Mouse (Mus musculus): ENCODE measurements around the gene Lrrc59. TPM values are rescaled to one million over a fixed set of nuclear protein-coding genes. Genes with fewer than 3 reads are reported as not detected.
"Not testable (repeated sequence)": the region's sequence is repeated elsewhere in the genome, so short reads cannot be mapped to it uniquely, and the experiment has no call there.

The Lrrc59 gene
- polyA plus RNA-seq, 1 experiment from 2014 or later = 251 TPM

DNA sequence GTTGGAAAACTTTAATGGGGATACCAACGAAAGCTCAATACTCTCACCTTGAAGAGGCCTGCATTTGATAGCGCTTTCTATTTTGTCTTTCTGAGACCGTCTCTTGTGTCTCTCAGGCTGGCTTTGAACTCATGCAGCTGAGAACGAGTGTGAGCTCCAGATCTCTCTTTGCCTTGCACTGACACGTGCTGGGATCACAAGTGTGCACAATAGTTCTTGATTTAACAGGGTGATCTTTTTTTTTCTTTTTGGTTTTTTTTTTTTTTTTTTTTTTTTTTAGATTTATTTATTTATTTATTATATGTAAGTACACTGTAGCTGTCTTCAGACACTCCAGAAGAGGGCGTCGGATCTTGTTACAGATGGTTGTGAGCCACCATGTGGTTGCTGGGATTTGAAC, 21.7 kb downstream of the Lrrc59 start:
- H3K4me1 ChIP-seq = peaks cover 12% of the 10 kb centered on the region; the same call in 1 of the 2 replicates
- H3K27me3 ChIP-seq (ENCODE audit: insufficient read depth, poor library complexity, severe bottlenecking); H3K27ac ChIP-seq; H3K9me3 ChIP-seq; H3K4me3 ChIP-seq; DNase-seq (ENCODE audit: low spot score): not testable (repeated sequence)
- H3K36me3 ChIP-seq = peaks cover 47% of the 10 kb centered on the region
- WGBS = 97% methylated on average over 5 of the region's 7 CpGs

DNA sequence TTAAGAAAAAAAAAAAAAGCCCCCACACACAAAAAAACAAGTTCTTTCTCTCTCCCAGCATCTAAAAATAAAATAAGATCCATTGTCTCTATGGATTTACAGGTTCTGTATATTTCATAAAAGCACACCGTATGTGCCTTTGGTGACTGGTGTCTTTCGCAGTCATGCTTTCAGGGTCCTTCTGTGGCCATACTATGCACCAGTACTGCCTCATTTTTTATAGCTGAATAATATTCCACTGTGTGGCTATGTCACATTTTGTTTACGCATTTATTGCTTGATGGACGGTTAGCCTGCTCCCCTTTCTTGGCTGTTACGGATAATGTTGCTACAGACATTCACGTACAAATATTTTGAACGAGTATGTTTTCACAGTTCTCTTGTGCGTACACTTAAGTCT, 23.4 kb downstream of the Lrrc59 start:
- DNase-seq (ENCODE audit: low spot score) = no peak
- H3K27ac ChIP-seq = peak overlapping the region; percentile 99; the same call in 1 of the 2 replicates
- H3K4me3 ChIP-seq = peak overlapping the region; percentile 77
- H3K36me3 ChIP-seq = peaks cover 45% of the 10 kb centered on the region
- H3K4me1 ChIP-seq = peaks cover 12% of the 10 kb centered on the region; the same call in 1 of the 2 replicates
- H3K9me3 ChIP-seq = no peaks in the 10 kb centered on the region
- 42% methylated on average over 8 of the region's 8 CpGs for WGBS
- no peaks in the 10 kb centered on the region for H3K27me3 ChIP-seq (ENCODE audit: insufficient read depth, poor library complexity, severe bottlenecking)

DNA sequence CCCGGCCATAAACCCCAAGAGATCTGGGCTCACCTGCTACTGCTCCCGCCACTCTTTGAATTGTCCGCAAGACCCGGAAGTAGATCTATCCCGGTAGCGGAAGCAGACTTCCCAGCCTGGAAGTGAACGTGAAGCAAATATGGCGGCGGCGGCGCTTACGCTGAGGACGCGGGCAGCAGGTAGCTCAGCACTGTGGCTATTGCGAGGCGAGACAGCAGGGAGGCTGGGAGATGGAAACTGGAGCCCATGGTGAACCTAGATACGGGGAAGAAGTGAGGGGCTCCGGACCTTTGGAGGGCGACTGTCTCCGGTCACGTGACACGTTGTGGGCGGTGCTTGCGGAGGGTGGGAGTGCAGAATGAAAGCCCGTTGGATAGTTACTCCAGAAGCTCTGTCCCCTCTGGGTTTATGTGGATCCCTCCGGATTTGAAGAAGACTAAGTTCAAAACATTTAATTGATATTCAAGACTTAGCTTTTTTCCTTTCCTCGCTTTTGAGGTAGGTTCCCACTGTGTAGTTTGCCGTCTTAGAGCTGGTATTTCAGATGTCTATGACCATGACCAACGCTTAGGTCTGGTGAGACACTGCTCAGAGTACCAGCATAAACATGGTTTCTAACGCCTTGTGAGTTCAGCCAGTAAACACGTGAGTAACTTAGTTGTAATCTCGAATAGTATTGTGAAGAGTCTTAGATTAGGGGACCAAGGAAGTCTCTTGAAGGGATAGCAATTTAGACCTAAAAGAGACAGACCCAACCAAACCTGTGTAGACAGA, 24.3 kb downstream of the Lrrc59 start, which contains the start of the genes Mrpl27 and Eme1:
Mrpl27 (plus strand) TSS at position 105 of the 774 bp plus-strand sequence.
Eme1 (minus strand) TSS at position 302 of the 774 bp plus-strand sequence.
- 2% methylated on average over 32 of the region's 32 CpGs for WGBS
- Histone ChIP-seq H3K27me3 (ENCODE audit: insufficient read depth, poor library complexity, severe bottlenecking) (no peaks in the 10 kb centered on the region), H3K4me3 (peak within 1 kb of the TSS; percentile 77), H3K4me1 (peaks cover 12% of the 10 kb centered on the region; the same call in 1 of the 2 replicates), H3K27ac (peak within 1 kb of the TSS; percentile 99), H3K9me3 (no peaks in the 10 kb centered on the region), H3K36me3 (peaks cover 49% of the 10 kb centered on the region)
- peak; percentile 93 for DNase-seq (ENCODE audit: low spot score)

DNA sequence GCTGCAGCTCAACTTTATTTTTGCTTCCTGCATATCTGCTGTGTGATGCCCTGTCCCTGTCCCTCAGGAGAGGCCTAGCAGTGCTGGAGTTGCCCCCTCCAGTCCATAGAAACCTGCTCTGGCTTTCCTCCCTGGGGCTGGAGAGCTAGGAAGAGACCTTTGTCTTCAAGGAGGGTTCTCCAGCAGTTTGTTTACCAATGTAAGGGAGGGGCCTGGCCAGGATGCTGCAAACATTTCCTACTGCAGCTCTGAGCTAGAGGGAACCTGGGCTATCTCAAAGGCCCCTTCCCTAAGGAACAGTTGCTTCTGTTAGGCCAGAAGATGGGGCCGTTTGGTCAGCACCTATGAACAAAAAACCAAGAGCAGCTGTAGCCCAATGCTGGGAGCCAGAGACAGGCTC, 31.8 kb downstream of the Lrrc59 start:
- Histone ChIP-seq H3K27ac (no peak overlapping the region), H3K9me3 (no peaks in the 10 kb centered on the region), H3K4me1 (0 out of 2 replicates have a peak, but pooled peaks cover 4% of the 10 kb centered on the region), H3K4me3 (no peak overlapping the region), H3K36me3 (peaks cover 92% of the 10 kb centered on the region), H3K27me3 (ENCODE audit: insufficient read depth, poor library complexity, severe bottlenecking) (no peaks in the 10 kb centered on the region)
- no peak for DNase-seq (ENCODE audit: low spot score)
- 50% methylated on average over 1 of the region's 1 CpGs for WGBS

DNA sequence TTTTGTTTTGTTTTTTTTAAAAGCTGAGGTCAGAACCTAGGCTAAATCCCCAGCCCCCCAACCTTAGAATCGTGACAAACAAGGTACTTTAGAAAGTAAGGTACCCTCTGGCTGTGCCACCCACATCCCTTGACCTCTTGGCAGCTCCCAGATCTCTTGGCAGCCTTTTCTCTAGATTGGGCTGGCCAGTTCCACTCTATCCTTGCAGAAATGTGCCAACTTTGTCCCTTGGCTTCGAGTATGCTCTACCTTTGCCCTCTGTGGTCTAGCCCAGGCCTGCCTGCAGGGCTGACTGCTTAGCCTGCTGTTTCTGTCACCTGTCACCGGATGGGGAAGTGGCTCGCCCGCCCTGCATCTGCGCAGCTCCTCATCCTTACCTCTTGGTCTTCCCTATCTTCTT, 35.7 kb downstream of the Lrrc59 start:
- 86% methylated on average over 6 of the region's 6 CpGs for WGBS
- Histone ChIP-seq H3K4me3 (no peak overlapping the region), H3K36me3 (peaks cover 96% of the 10 kb centered on the region)

DNA sequence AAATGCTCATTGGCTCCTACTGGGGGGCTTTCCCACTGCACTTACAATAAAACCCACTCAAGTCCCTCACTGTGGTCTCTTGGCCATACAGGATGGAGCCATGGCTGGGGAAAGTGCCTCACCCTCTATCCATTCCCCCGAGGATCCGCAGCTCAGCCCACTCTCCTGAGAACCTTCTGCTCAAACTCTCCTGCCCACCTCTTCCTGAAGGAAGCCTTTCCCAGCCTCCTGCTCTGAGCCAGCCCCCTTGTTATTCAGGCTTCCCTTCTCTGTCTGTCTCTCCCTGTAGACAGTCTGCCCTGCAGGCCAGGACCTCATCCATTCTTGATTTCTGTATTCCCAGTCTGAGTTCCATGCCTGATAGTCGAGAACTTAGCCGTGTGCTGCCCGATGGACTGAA, 45.4 kb downstream of the Lrrc59 start:
- Histone ChIP-seq H3K36me3 (peaks cover 12% of the 10 kb centered on the region), H3K4me3 (no peak overlapping the region), H3K27me3 (ENCODE audit: insufficient read depth, poor library complexity, severe bottlenecking) (no peaks in the 10 kb centered on the region), H3K27ac (no peak overlapping the region), H3K9me3 (no peaks in the 10 kb centered on the region), H3K4me1 (peaks cover 39% of the 10 kb centered on the region)
- DNase-seq (ENCODE audit: low spot score) = no peak
- 83% methylated on average over 5 of the region's 5 CpGs for WGBS

More for the DNA sequence above, 35.7 kb downstream of the Lrrc59 start:
- DNase-seq (ENCODE audit: low spot score) = no peak
- Histone ChIP-seq H3K9me3 (no peaks in the 10 kb centered on the region), H3K27me3 (ENCODE audit: insufficient read depth, poor library complexity, severe bottlenecking) (no peaks in the 10 kb centered on the region), H3K27ac (no peak overlapping the region), H3K4me1 (0 out of 2 replicates have a peak, but pooled peaks cover 4% of the 10 kb centered on the region)

DNA sequence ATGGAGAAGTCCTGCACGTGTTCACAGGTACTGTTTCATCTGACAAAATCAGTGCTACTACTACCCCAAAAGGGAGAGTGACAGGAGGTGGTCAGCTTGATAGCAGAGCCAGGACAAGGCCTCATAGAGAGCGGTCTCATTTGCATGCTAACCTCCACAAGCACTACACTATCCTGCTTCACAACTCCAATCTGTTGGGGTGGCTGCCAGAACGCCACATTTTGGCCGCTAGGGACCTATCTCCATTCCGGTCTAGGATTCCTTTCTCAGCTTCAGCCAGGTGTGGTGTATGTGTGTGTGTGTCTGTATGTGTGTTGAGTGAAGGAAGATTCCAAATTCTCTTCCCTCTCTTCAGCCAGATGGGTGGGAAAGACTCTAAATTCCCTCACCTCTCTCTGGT, 45.9 kb downstream of the Lrrc59 start:
- no peak overlapping the region for H3K27ac ChIP-seq
- WGBS = 72% methylated on average over 5 of the region's 5 CpGs
- H3K9me3 ChIP-seq = no peaks in the 10 kb centered on the region
- H3K4me3 ChIP-seq = no peak overlapping the region
- DNase-seq (ENCODE audit: low spot score) = no peak
- H3K36me3 ChIP-seq = peaks cover 7% of the 10 kb centered on the region
- H3K4me1 ChIP-seq = peaks cover 39% of the 10 kb centered on the region
- H3K27me3 ChIP-seq (ENCODE audit: insufficient read depth, poor library complexity, severe bottlenecking) = no peaks in the 10 kb centered on the region

DNA sequence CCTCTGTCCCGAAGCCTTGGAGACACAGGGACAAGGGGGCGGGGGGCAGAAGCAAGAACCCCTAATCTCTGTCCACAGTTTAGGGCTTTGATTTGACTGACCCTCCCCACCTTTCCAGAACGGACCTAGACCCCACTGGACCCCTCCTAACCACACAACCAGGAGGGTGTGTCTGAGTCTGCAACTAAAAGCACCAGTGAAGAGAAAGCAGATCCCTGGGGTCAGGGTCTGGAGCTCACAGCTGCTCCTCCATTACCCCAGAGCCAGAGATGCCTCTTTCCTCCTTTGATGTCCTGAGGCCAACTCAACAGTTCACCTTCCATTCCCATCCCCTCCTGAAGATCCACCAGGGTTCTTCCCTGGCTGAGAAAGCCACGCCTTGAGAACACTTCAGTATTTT, 46.7 kb downstream of the Lrrc59 start:
- H3K9me3 ChIP-seq = no peaks in the 10 kb centered on the region
- WGBS = 52% methylated on average over 4 of the region's 4 CpGs
- H3K4me3 ChIP-seq = peak overlapping the region; percentile 98
- H3K36me3 ChIP-seq = 0 out of 2 replicates have a peak, but pooled peaks cover 3% of the 10 kb centered on the region
- DNase-seq (ENCODE audit: low spot score) = no peak
- H3K27me3 ChIP-seq (ENCODE audit: insufficient read depth, poor library complexity, severe bottlenecking) = no peaks in the 10 kb centered on the region
- peak overlapping the region; percentile 95 for H3K27ac ChIP-seq
- H3K4me1 ChIP-seq = peaks cover 39% of the 10 kb centered on the region

DNA sequence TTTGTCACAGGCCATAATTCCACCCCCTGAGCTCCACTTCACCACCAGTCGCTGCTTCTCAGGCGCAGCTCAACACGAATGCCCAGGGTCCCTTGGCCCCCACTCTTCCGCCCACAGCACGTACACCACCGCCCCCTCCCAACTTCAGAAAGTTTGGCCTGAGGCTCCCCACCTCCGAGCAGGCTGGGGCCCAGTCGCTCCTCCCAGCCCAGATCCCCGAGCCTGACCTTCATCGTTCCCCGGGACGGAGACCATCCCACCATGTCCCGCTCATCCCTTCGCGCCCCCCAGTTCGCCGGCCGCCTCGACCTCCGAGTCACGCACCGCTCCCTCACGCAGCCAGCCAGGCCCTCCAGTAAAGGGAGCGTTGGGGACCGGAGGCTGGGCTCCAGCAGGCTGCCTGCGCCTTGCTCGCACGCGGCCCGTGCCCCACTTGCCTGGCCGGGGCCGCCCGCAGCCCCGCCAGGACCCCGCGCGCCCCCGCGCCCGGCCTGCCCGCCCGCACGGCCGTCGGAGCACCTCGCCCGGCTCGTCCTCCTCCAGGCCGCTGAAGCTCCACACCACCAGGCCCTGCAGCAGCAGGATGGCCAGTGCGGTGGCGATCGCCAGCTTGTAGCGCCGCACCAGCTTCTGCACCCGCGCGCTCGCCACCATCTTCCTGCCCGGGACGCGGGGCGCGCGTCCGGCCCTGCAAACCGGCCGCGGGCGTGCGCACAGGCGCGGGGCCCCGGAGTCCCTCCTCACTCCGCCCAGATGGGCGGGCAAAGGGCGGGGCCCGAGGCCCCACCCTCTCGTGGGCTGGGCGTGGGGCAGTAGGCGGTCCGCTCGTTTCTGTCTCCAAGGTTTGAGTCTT, 47.4 kb downstream of the Lrrc59 start, which contains the start of gene Xylt2:
Xylt2 (minus strand) TSS at position 762 of the 853 bp plus-strand sequence.
- Histone ChIP-seq H3K36me3 (0 out of 2 replicates have a peak, but pooled peaks cover 3% of the 10 kb centered on the region), H3K4me1 (peaks cover 39% of the 10 kb centered on the region), H3K9me3 (no peaks in the 10 kb centered on the region), H3K27ac (peak within 1 kb of the TSS; percentile 95), H3K27me3 (ENCODE audit: insufficient read depth, poor library complexity, severe bottlenecking) (no peaks in the 10 kb centered on the region), H3K4me3 (peak within 1 kb of the TSS; percentile 98)
- under 1% methylated on average over 82 of the region's 82 CpGs for WGBS
- peak; percentile 94 for DNase-seq (ENCODE audit: low spot score)

DNA sequence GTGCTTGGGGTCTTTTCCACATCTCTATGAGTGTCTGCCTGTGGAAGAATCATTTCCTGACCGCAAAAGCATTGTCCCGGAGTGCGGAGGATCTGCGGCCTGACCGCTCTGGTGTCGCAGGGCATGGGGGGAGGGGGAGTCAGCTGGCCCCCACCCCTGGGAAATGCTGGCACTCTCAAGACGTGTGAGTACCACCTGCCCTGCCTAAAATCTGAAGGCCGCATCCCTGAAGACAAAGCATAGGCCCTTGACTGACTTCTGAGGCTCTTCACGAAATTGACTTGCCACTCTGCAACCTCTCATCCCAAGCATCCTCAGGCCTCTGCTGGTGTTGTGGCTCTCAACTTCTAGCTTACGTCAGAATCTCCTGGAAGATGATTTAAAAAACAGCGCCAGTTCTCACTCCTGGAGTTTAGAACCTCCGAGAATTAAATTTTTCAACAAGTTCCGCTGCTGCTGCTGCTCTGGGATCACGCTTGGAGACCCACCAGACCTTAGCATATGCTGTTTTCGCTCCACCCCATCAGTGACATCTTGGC, 48.1 kb downstream of the Lrrc59 start:
- Histone ChIP-seq H3K36me3 (0 out of 2 replicates have a peak, but pooled peaks cover 3% of the 10 kb centered on the region), H3K4me1 (peaks cover 39% of the 10 kb centered on the region), H3K4me3 (peak overlapping the region; percentile 98), H3K27ac (peak overlapping the region; percentile 95), H3K9me3 (no peaks in the 10 kb centered on the region), H3K27me3 (ENCODE audit: insufficient read depth, poor library complexity, severe bottlenecking) (no peaks in the 10 kb centered on the region)
- no peak for DNase-seq (ENCODE audit: low spot score)
- 34% methylated on average over 15 of the region's 15 CpGs for WGBS

DNA sequence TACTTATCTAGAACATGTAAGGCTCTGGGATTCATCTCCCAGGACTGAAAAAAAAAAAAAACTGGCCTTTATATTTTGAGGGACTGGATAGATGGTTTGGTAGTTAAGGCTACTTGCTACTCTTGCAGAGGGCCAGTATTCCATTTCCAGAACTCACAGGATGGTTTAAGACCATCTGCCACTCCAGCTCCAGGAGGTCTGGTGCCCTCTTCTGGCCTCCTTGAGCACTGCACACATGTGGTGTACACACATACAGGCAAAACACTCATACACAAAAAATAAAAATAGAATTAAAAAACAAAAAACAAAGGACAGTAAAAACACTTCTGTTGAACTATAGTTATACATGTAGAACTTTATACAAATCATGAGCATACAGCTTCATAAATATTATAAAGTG, 51.1 kb downstream of the Lrrc59 start:
- peaks cover 21% of the 10 kb centered on the region for H3K4me1 ChIP-seq
- DNase-seq (ENCODE audit: low spot score) = no peak
- no peak overlapping the region for H3K27ac ChIP-seq
- H3K36me3 ChIP-seq = no peaks in the 10 kb centered on the region
- no peaks in the 10 kb centered on the region for H3K27me3 ChIP-seq (ENCODE audit: insufficient read depth, poor library complexity, severe bottlenecking)
- H3K9me3 ChIP-seq = no peaks in the 10 kb centered on the region
- H3K4me3 ChIP-seq = no peak overlapping the region

DNA sequence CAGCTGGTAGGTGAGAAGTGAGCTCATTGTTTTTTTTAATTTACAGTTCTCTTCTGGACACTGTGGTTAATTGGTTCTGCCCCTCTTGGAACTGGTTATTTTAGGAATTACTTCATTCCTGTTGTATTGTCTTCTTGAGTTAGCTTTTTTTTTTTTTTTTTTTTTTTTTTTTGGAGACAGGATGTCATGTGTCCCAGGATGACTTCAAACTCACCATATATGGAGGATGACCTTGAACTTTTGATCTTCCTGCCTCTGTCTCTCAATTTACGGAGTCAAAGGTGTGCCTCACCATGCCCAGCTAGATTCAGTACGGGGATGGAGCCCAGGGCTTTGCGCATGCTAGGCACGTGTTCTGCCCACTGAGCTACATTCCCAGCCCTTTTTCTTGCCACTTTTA, 52.1 kb downstream of the Lrrc59 start:
- Histone ChIP-seq H3K4me1 (peaks cover 11% of the 10 kb centered on the region), H3K27ac (no peak overlapping the region), H3K36me3 (no peaks in the 10 kb centered on the region), H3K9me3 (no peaks in the 10 kb centered on the region), H3K4me3 (no peak overlapping the region), H3K27me3 (ENCODE audit: insufficient read depth, poor library complexity, severe bottlenecking) (no peaks in the 10 kb centered on the region)
- DNase-seq (ENCODE audit: low spot score) = no peak
- 71% methylated on average over 4 of the region's 4 CpGs for WGBS
